Mouse (Mus musculus): ENCODE measurements around the gene Reep3.
"Not testable (repeated sequence)": the region's sequence is repeated elsewhere in the genome, so short reads cannot be mapped to it uniquely, and the experiment has no call there.

Reep3 gene

GRCm38 (mm10) chr10:67017315-67017714 is 79.4 kb downstream of the Reep3 start:
- DNase-seq (ENCODE audit: low spot score), result no peak

- DNase-seq (ENCODE audit: low spot score), result peak; percentile 47
These were observed 80.0 kb downstream of the Reep3 start for GRCm38 (mm10) chr10:67016615-67017278.

GRCm38 (mm10) chr10:67014746-67015145 is 82.0 kb downstream of the Reep3 start:
- DNase-seq (ENCODE audit: low spot score), result no peak

- DNase-seq (ENCODE audit: low spot score), result peak; percentile 69
These were observed 86.2 kb downstream of the Reep3 start for GRCm38 (mm10) chr10:67010521-67010920.

GRCm38 (mm10) chr10:67004527-67005042 is 92.2 kb downstream of the Reep3 start:
- no peak for DNase-seq (ENCODE audit: low spot score)

- DNase-seq (ENCODE audit: low spot score), result peak; percentile 63
These were observed 92.8 kb downstream of the Reep3 start for GRCm38 (mm10) chr10:67003743-67004526.

GRCm38 (mm10) chr10:67003009-67003742 is 93.6 kb downstream of the Reep3 start:
- DNase-seq (ENCODE audit: low spot score), result peak; percentile 69

GRCm38 (mm10) chr10:67002207-67003008 is 94.3 kb downstream of the Reep3 start:
- peak; percentile 87 for DNase-seq (ENCODE audit: low spot score)

- DNase-seq (ENCODE audit: low spot score), result not testable (repeated sequence)
These were observed 95.7 kb downstream of the Reep3 start for GRCm38 (mm10) chr10:67000958-67001615.

- DNase-seq (ENCODE audit: low spot score), result no peak
These were observed 96.6 kb downstream of the Reep3 start for GRCm38 (mm10) chr10:67000136-67000535.

GRCm38 (mm10) chr10:66998770-66999169 is 98.0 kb downstream of the Reep3 start:
- DNase-seq (ENCODE audit: low spot score), result no peak

- no peak for DNase-seq (ENCODE audit: low spot score)
These were observed 101.6 kb downstream of the Reep3 start for GRCm38 (mm10) chr10:66995181-66995580.

GRCm38 (mm10) chr10:66994469-66994868 is 102.3 kb downstream of the Reep3 start:
- DNase-seq (ENCODE audit: low spot score), result no peak

GRCm38 (mm10) chr10:66992591-66992990 is 104.2 kb downstream of the Reep3 start:
- no peak for DNase-seq (ENCODE audit: low spot score)

GRCm38 (mm10) chr10:66990506-66990905 is 106.2 kb downstream of the Reep3 start:
- DNase-seq (ENCODE audit: low spot score), result no peak

GRCm38 (mm10) chr10:66983043-66983442 is 113.7 kb downstream of the Reep3 start:
- no peak for DNase-seq (ENCODE audit: low spot score)

GRCm38 (mm10) chr10:66978215-66978614 is 118.5 kb downstream of the Reep3 start:
- no peak for DNase-seq (ENCODE audit: low spot score)

- DNase-seq (ENCODE audit: low spot score), result no peak
These were observed 119.7 kb downstream of the Reep3 start for GRCm38 (mm10) chr10:66977093-66977492.

GRCm38 (mm10) chr10:66975451-66975850 is 121.3 kb downstream of the Reep3 start:
- DNase-seq (ENCODE audit: low spot score), result no peak

- no peak for DNase-seq (ENCODE audit: low spot score)
These were observed 122.3 kb downstream of the Reep3 start for GRCm38 (mm10) chr10:66974417-66974816.

- DNase-seq (ENCODE audit: low spot score), result no peak
These were observed 122.9 kb downstream of the Reep3 start for GRCm38 (mm10) chr10:66973866-66974265.
